Comparison of ENCODE assay signal across 25 mouse cellular contexts in genomic region chr5:89381340-89381739, GRCm38 (mm10).
A peak's percentile ranks its signal among the peaks of the same experiment; 100 is the strongest.
DNase-seq lines count a peak whose midpoint lies in the region; ATAC-seq and TF ChIP-seq lines count a peak whose summit lies in the region.
"Had no signal": no experiment of that assay in that cellular context is flagged by ENCODE, and none has a peak within 500 bp of the region (broad histone marks: within the 10 kb centered on the region; RNA-seq: fewer than 3 reads in every experiment).

No protein-coding gene starts in this region.

- H3K4me1 ChIP-seq in small intestine, adult 2 months (ENCODE audit: control insufficient read depth, insufficient read depth, insufficient read length, low read length), result no peaks in the 10 kb centered on the region; the same call in 1 of the 2 replicates
- H3K4me1 ChIP-seq in hindbrain, embryonic 13.5 days (replicated peaks), result no peaks in the 10 kb centered on the region
- H3K4me1 ChIP-seq: forebrain, embryonic 10.5 days; heart, embryonic 13.5 days; limb, embryonic 15.5 days; liver, embryonic 15.5 days; midbrain, embryonic 15.5 days; neural tube, embryonic 12.5 days had no signal

- no peaks in the 10 kb centered on the region for H3K27me3 ChIP-seq in small intestine, adult 2 months (ENCODE audit: control insufficient read depth, insufficient read depth, low read length)
- H3K27me3 ChIP-seq in hindbrain, embryonic 13.5 days, result no peaks in the 10 kb centered on the region
- H3K27me3 ChIP-seq: CH12.LX; heart, embryonic 13.5 days; limb, embryonic 15.5 days; liver, embryonic 15.5 days; midbrain, embryonic 15.5 days; neural tube, embryonic 12.5 days; Patski had no signal

- H3K9me3 ChIP-seq in hindbrain, embryonic 13.5 days, result no peaks in the 10 kb centered on the region
- H3K9me3 ChIP-seq: forebrain, embryonic 10.5 days; heart, embryonic 13.5 days; limb, embryonic 15.5 days; liver, embryonic 15.5 days; midbrain, embryonic 15.5 days; neural tube, embryonic 12.5 days had no signal

- peak; percentile 20 to 36 for DNase-seq in lung, adult 18-20 months
- DNase-seq in lung, postnatal 10 days, result no peak
- peak; percentile 26 for DNase-seq in cerebellum, adult 11-12 months
- peak; percentile 38 for DNase-seq in cerebellum, adult 9-10 months
- no peak for DNase-seq in embryo, embryonic 10 days (ENCODE audit: low spot score)
- DNase-seq: adrenal gland, postnatal 36 days; B cell, adult 2 months; gastrocnemius, postnatal 36 days; heart, adult 2 months; heart, postnatal 14 days; kidney, postnatal 25 days; left cerebral cortex, postnatal 4 days; retina, postnatal 1 day had no signal

- 23% methylated on average over 4 of the region's 4 CpGs for WGBS in small intestine, adult 2 months
- 90% methylated on average over 4 of the region's 4 CpGs for WGBS in hindbrain, embryonic 13.5 days

- no peak overlapping the region for H3K4me2 ChIP-seq in hindbrain, embryonic 13.5 days
- H3K4me2 ChIP-seq: heart, embryonic 13.5 days; limb, embryonic 15.5 days; liver, embryonic 15.5 days; midbrain, embryonic 15.5 days; neural tube, embryonic 12.5 days had no signal

- no peaks in the 10 kb centered on the region for H3K36me3 ChIP-seq in small intestine, adult 2 months (ENCODE audit: control insufficient read depth, insufficient read depth, low read length)
- no peaks in the 10 kb centered on the region for H3K36me3 ChIP-seq in hindbrain, embryonic 13.5 days
- H3K36me3 ChIP-seq: forebrain, embryonic 10.5 days; G1E; heart, embryonic 13.5 days; limb, embryonic 15.5 days; liver, embryonic 15.5 days; midbrain, embryonic 15.5 days; neural tube, embryonic 12.5 days had no signal

- no peak for ATAC-seq in hindbrain, embryonic 13.5 days (ENCODE audit: low FRiP score)
- ATAC-seq: midbrain, embryonic 15.5 days; Patski had no signal

- no peak overlapping the region for H3K9ac ChIP-seq in hindbrain, embryonic 13.5 days
- H3K9ac ChIP-seq: heart, embryonic 13.5 days; limb, embryonic 15.5 days; liver, embryonic 15.5 days; midbrain, embryonic 15.5 days; neural tube, embryonic 12.5 days had no signal

- TF ChIP-seq POLR2A in small intestine, adult 2 months (IDR thresholded peaks at IDR 0.05; ENCODE audit: low read depth, low read length), result no peak

- H3K27ac ChIP-seq in small intestine, adult 2 months (ENCODE audit: insufficient read depth, low read depth, low read length), result peak overlapping the region; percentile 87; the same call in 1 of the 2 replicates
- H3K27ac ChIP-seq in hindbrain, embryonic 13.5 days, result no peak overlapping the region
- H3K27ac ChIP-seq: forebrain, embryonic 10.5 days; heart, adult 2 months; heart, embryonic 13.5 days; limb, embryonic 15.5 days; liver, embryonic 15.5 days; macrophage; midbrain, embryonic 15.5 days; neural tube, embryonic 12.5 days had no signal

- no peak for TF ChIP-seq CTCF in small intestine, adult 2 months (IDR thresholded peaks at IDR 0.05; ENCODE audit: extremely low read depth, insufficient read length, insufficient replicate concordance, low read depth, low read length)

- no peak overlapping the region for H3K4me3 ChIP-seq in small intestine, adult 2 months (ENCODE audit: low read depth, low read length)
- no peak overlapping the region for H3K4me3 ChIP-seq in hindbrain, embryonic 13.5 days
- H3K4me3 ChIP-seq: forebrain, embryonic 10.5 days; heart, adult 2 months; heart, embryonic 13.5 days; limb, embryonic 15.5 days; liver, embryonic 15.5 days; midbrain, embryonic 15.5 days; neural tube, embryonic 12.5 days had no signal

Comparison
In these comparisons a context has a peak if more than half of its experiments do, and no peak if none do; other contexts are left out.
1. DNase-seq: peak in lung, adult 18-20 months (2 of 2), cerebellum, adult 11-12 months (single experiment) and cerebellum, adult 9-10 months (single experiment); none in lung, postnatal 10 days (single experiment) and embryo, embryonic 10 days (single experiment).